Mouse (Mus musculus) forebrain, embryonic 11.5 days (tissue): ENCODE measurements around the gene Vmn1r205. TPM values are rescaled to one million over a fixed set of nuclear protein-coding genes. Genes with fewer than 3 reads are reported as not detected.
"Not testable (repeated sequence)": the region's sequence is repeated elsewhere in the genome, so short reads cannot be mapped to it uniquely, and the experiment has no call there.

Source experiments
- ATAC-seq: fragments of 200-750 bp; cut with Nextera tagmentation; replicated peaks from 2 replicates; pipeline ENCODE4 v1.8.0; 2017; ENCODE audit warnings: moderate TSS enrichment; ENCODE audit not compliant: low FRiP score
- DNase-seq: peaks from one replicate; pipeline ENCODE4 v3.0.0-alpha.2; 2017; ENCODE audit warnings: low spot score
- H3K27ac ChIP-seq: fragments of 300-500 bp; sonication (generic); 2 replicates; pipeline ENCODE4 v1.5.1; 2014; ENCODE audit warnings: low read depth, low read length
- H3K27me3 ChIP-seq: fragments of 300-500 bp; sonication (generic); 2 replicates; pipeline ENCODE4 v1.6.1; 2014; ENCODE audit warnings: mild to moderate bottlenecking, low read length, mixed read lengths; ENCODE audit not compliant: control insufficient read depth, insufficient read depth
- H3K36me3 ChIP-seq: fragments of 300-500 bp; sonication (generic); 2 replicates; pipeline ENCODE4 v1.6.1; 2014; ENCODE audit warnings: mild to moderate bottlenecking, low read length, moderate library complexity, mixed read lengths; ENCODE audit not compliant: control insufficient read depth, insufficient read depth
- H3K4me1 ChIP-seq: fragments of 300-500 bp; sonication (generic); replicated peaks from 2 replicates; pipeline ENCODE4 v1.6.1; 2014; ENCODE audit warnings: low read length, mixed read lengths; ENCODE audit not compliant: control insufficient read depth, insufficient read depth
- H3K4me2 ChIP-seq: fragments of 300-500 bp; sonication (generic); 2 replicates; pipeline ENCODE4 v1.6.1; 2014; ENCODE audit warnings: low read depth, mild to moderate bottlenecking, low read length, moderate library complexity, mixed read lengths; ENCODE audit not compliant: severe bottlenecking
- H3K4me3 ChIP-seq: fragments of 300-500 bp; sonication (generic); 2 replicates; pipeline ENCODE4 v1.5.1; 2014; ENCODE audit warnings: low read depth, low read length
- H3K9ac ChIP-seq: fragments of 300-500 bp; sonication (generic); 2 replicates; pipeline ENCODE4 v1.6.1; 2014; ENCODE audit warnings: low read length
- H3K9me3 ChIP-seq: fragments of 300-500 bp; sonication (generic); 2 replicates; pipeline ENCODE4 v1.6.1; 2016; ENCODE audit warnings: low read length, mixed read lengths; ENCODE audit not compliant: control insufficient read depth
- WGBS: fragments of 180-500 bp; shearing (Covaris S2); extraction: QIAGEN DNeasy Blood & Tissue Kit; methylation state at CpG from one replicate; pipeline ENCODE4 v1.1.7; 2014; 5-methylcytosine and 5-hydroxymethylcytosine counted together
- polyA plus RNA-seq: library from polyadenylated mRNA; unstranded; fragments of >200 nt; fragmentation: Nextera tagmentation; extraction: Ambion mirVana; gene quantifications from 2 replicates; pipeline ENCODE4 v1.2.1, GENCODE M21; 2014

Gene Vmn1r205
- not detected in 2 replicates for polyA plus RNA-seq

- Histone ChIP-seq H3K9ac (no peak within 1 kb of the TSS), H3K27me3 (no peaks in the 10 kb centered on the region), H3K27ac (no peak within 1 kb of the TSS), H3K4me3 (no peak within 1 kb of the TSS), H3K36me3 (no peaks in the 10 kb centered on the region), H3K4me2 (no peak within 1 kb of the TSS), H3K9me3 (no peaks in the 10 kb centered on the region), H3K4me1 (no peaks in the 10 kb centered on the region)
- 84% methylated on average over 3 of the region's 3 CpGs for WGBS
- DNase-seq, result no peak
- ATAC-seq, result no peak
These were observed at the start of gene Vmn1r205 for GRCm38 (mm10) chr13:22592900-22593299. Vmn1r205 (minus strand) TSS chr13:22593000.

DNA sequence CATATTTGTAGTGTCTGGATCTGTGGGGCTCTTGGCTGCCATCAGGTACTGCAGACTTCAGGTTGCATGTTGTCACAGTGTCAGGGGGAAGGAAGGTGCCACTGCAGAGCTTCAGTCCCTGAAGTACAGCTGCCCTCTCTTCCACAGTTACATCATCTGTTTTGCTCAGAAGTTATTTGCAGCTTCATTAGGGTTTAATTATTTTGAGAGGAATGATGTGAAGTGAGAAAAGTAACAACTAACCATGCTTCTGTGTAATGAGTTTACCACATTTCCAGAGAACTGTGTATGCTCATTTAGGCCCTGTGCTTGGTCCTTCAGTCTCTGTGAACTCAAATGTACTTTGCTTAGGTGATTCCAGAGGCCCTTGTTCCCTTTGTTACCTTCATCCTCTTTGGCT, 31.4 kb upstream of the Vmn1r205 start, which contains the start of gene Vmn1r206:
Gene Vmn1r206, minus strand, starts transcription at position 101 of the 400 bp plus-strand sequence.
- not testable (repeated sequence) for ATAC-seq, H3K4me2 ChIP-seq, H3K9ac ChIP-seq

DNA sequence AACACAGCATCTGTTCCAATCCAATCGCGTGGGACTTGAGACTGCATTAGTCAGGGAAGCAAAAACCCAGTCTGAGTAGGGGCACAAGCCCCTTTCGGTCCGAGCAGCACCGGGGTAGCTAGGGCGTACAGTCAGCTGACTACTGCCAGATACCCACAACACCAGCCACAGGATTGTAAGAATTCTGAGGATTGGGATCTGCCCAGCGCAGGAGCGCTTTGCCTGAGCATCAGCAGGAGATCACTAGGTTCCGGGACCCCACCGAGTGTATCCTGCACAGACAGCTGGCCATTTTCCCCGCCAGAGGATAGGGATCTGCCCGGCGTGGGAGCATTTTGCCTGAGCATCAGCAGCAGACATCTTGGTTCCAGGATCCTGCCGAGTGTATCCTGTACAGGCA, 9.5 kb downstream of the Vmn1r205 start:
- not testable (repeated sequence) for H3K9ac ChIP-seq, H3K4me3 ChIP-seq, H3K27me3 ChIP-seq, H3K36me3 ChIP-seq, ATAC-seq, H3K9me3 ChIP-seq, H3K4me1 ChIP-seq, DNase-seq, H3K4me2 ChIP-seq, H3K27ac ChIP-seq
- 86% methylated on average over 14 of the region's 14 CpGs for WGBS

More for the DNA sequence above, 31.4 kb upstream of the Vmn1r205 start, which contains the start of gene Vmn1r206:
- H3K4me3 ChIP-seq, H3K27me3 ChIP-seq, H3K27ac ChIP-seq, H3K36me3 ChIP-seq, H3K4me1 ChIP-seq, DNase-seq, H3K9me3 ChIP-seq: not testable (repeated sequence)

GRCm38 (mm10) chr13:22574911-22575310, 17.9 kb downstream of the Vmn1r205 start:
- not testable (repeated sequence) for ATAC-seq, H3K4me2 ChIP-seq, H3K4me3 ChIP-seq, H3K36me3 ChIP-seq, DNase-seq, H3K27me3 ChIP-seq, H3K9me3 ChIP-seq, H3K9ac ChIP-seq, H3K27ac ChIP-seq, H3K4me1 ChIP-seq
- WGBS, result 80% methylated on average over 3 of the region's 3 CpGs

DNA sequence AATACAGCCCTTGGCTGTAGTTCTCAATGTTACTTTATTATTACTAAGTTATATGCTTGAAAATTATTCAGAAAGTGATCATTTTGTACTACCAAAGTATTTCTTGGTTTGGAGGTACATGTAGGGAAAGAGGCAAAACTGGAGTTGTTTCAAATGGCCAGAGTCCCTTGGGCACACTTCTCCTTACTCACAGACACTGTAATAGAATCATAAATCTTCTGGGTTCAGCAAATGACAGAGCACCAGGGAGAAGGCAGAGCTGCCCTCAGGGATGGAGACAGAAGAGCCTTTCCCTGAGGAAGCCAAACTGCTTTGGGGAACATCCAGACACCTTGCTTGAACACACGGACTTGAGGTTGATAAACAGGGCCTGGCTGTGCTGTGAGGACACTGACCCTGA, 39.9 kb downstream of the Vmn1r205 start, which contains the start of gene Vmn1r204:
Gene Vmn1r204, plus strand, starts transcription at position 301 of the 400 bp plus-strand sequence.
- H3K36me3 ChIP-seq, H3K4me1 ChIP-seq, H3K9ac ChIP-seq, DNase-seq, H3K4me2 ChIP-seq, H3K4me3 ChIP-seq, H3K9me3 ChIP-seq, H3K27me3 ChIP-seq, H3K27ac ChIP-seq, ATAC-seq: not testable (repeated sequence)
- 71% methylated on average over 1 of the region's 1 CpGs for WGBS

Other genes with a start within 250 kb of the Vmn1r205 start
- gene Vmn1r198, start 242.6 kb downstream of the Vmn1r205 start, polyA plus RNA-seq, result not detected in 2 replicates
- gene Vmn1r199, start 213.2 kb downstream of the Vmn1r205 start, polyA plus RNA-seq, result not detected in 2 replicates
- not detected in 2 replicates for gene Vmn1r200, start 202.6 kb downstream of the Vmn1r205 start, polyA plus RNA-seq
- gene Vmn1r201, start 121.1 kb downstream of the Vmn1r205 start, polyA plus RNA-seq, result not detected in 2 replicates
- not detected in 2 replicates for gene Vmn1r202, start 87.6 kb downstream of the Vmn1r205 start, polyA plus RNA-seq
- gene Vmn1r203, start 74.9 kb downstream of the Vmn1r205 start, polyA plus RNA-seq, result not detected in 2 replicates
- not detected in 2 replicates for gene Vmn1r204, start 39.8 kb downstream of the Vmn1r205 start, polyA plus RNA-seq
- not detected in 2 replicates for gene Vmn1r206, start 31.3 kb upstream of the Vmn1r205 start, polyA plus RNA-seq
- gene Vmn1r207-ps, start 136.6 kb upstream of the Vmn1r205 start, polyA plus RNA-seq, result not detected in 2 replicates
- gene Vmn1r208, start 184.4 kb upstream of the Vmn1r205 start, polyA plus RNA-seq, result not detected in 2 replicates
- gene Vmn1r209, start 216.7 kb upstream of the Vmn1r205 start, polyA plus RNA-seq, result not detected in 2 replicates
- gene Vmn1r210, start 238.3 kb upstream of the Vmn1r205 start, polyA plus RNA-seq, result not detected in 2 replicates